Mouse (Mus musculus) frontal cortex, adult 2 months (tissue): ENCODE measurements at regions not wholly inside any gene's neighbourhood (a gene's known extent, or its start where the extent isn't known, plus 50 kb on each side); places are given as distances from the start of the nearest gene placed in this dataset.

ENCODE experiments used
- DNase-seq, 2 experiments: peaks; one replicate each; pipeline ENCODE4 v3.0.0; 2022; ENCODE audit warnings: low spot score in 1 of 2; ENCODE audit errors: extremely low spot score in 1 of 2

- no peak for DNase-seq
Observed at GRCm38 (mm10) chr5:132621751-132622150, 78.6 kb upstream of the Auts2 start.

GRCm38 (mm10) chr5:132617241-132617640, 74.1 kb upstream of the Auts2 start:
- DNase-seq, result no peak

- no peak for DNase-seq
Observed at GRCm38 (mm10) chr5:132609251-132609650, 66.1 kb upstream of the Auts2 start.

GRCm38 (mm10) chr5:132606216-132606615, 63.1 kb upstream of the Auts2 start:
- peak; percentile 18 to 45 for DNase-seq

GRCm38 (mm10) chr5:132594796-132595195, 51.7 kb upstream of the Auts2 start:
- DNase-seq, result no peak
